ENCODE assay signal across 21 mouse cellular contexts in genomic region chr10:19471349-19472040, GRCm38 (mm10).
DNase-seq lines count a peak whose midpoint lies in the region; ATAC-seq and TF ChIP-seq lines count a peak whose summit lies in the region.
"Had no signal": no experiment of that assay in that cellular context is flagged by ENCODE, and none has a peak within 500 bp of the region (broad histone marks: within the 10 kb centered on the region; RNA-seq: fewer than 3 reads in every experiment).

No protein-coding gene starts in this region.

- H3K27ac ChIP-seq in heart, postnatal 0 days (ENCODE audit: low read depth), result 0 out of 2 replicates have a peak overlapping the region, but pooled peaks have one; percentile 3
- H3K27ac ChIP-seq in heart, adult 2 months, result no peak overlapping the region
- H3K27ac ChIP-seq: embryonic facial prominence, embryonic 10.5 days; heart, embryonic 15.5 days; liver, embryonic 12.5 days; lung, embryonic 15.5 days; neural tube, embryonic 12.5 days; stomach, embryonic 15.5 days had no signal

- H3K9me3 ChIP-seq in heart, postnatal 0 days (replicated peaks; ENCODE audit: control insufficient read depth, low read length), result no peaks in the 10 kb centered on the region
- H3K9me3 ChIP-seq: embryonic facial prominence, embryonic 10.5 days; heart, embryonic 15.5 days; liver, embryonic 12.5 days; lung, embryonic 15.5 days; neural tube, embryonic 12.5 days; stomach, embryonic 15.5 days had no signal

- H3K4me2 ChIP-seq in heart, postnatal 0 days (ENCODE audit: low read depth, low read length), result no peak overlapping the region
- H3K4me2 ChIP-seq: heart, embryonic 15.5 days; liver, embryonic 12.5 days; lung, embryonic 15.5 days; neural tube, embryonic 12.5 days; stomach, embryonic 15.5 days had no signal

- no peak for ATAC-seq in heart, postnatal 0 days (ENCODE audit: insufficient read depth, low read depth)
- ATAC-seq: hindbrain, embryonic 16.5 days; liver, embryonic 12.5 days had no signal

- no peaks in the 10 kb centered on the region for H3K36me3 ChIP-seq in heart, postnatal 0 days (replicated peaks; ENCODE audit: control insufficient read depth, insufficient read depth, low read length)
- no peaks in the 10 kb centered on the region for H3K36me3 ChIP-seq in heart, adult 2 months (ENCODE audit: control insufficient read depth, insufficient read depth, low read length)
- H3K36me3 ChIP-seq: embryonic facial prominence, embryonic 10.5 days; heart, embryonic 15.5 days; liver, embryonic 12.5 days; lung, embryonic 15.5 days; neural tube, embryonic 12.5 days; stomach, embryonic 15.5 days had no signal

- no peak for DNase-seq in heart, postnatal 0 days (ENCODE audit: low spot score)
- no peak for DNase-seq in heart, adult 2 months
- DNase-seq in brain, embryonic 18.5 days (ENCODE audit: low read depth, low spot score), result peak; percentile 73
- peak; percentile 31 for DNase-seq in forelimb bud, embryonic 11.5 days (ENCODE audit: low read depth, low spot score)
- peak; percentile 24 to 44 for DNase-seq in layer of hippocampus, postnatal 36 days
- DNase-seq in frontal cortex, postnatal 36 days (ENCODE audit: low spot score in 2 of 2), result no peak
- DNase-seq in ovary, postnatal 14 days (ENCODE audit: low spot score), result no peak
- DNase-seq: adrenal gland, postnatal 36 days; gastrocnemius, postnatal 10 days; kidney, adult 11 months; kidney, postnatal 10 days; right cerebral cortex, postnatal 4 days; thymus, postnatal 36 days had no signal

- H3K4me1 ChIP-seq in heart, postnatal 0 days (ENCODE audit: control insufficient read depth, insufficient read depth), result no peaks in the 10 kb centered on the region
- peaks cover 1% of the 10 kb centered on the region; the same call in 1 of the 2 replicates for H3K4me1 ChIP-seq in heart, adult 2 months (ENCODE audit: control insufficient read depth, insufficient read depth, low read length)
- H3K4me1 ChIP-seq: embryonic facial prominence, embryonic 10.5 days; heart, embryonic 15.5 days; liver, embryonic 12.5 days; lung, embryonic 15.5 days; neural tube, embryonic 12.5 days; stomach, embryonic 15.5 days had no signal

- no peak for TF ChIP-seq POLR2A in heart, adult 2 months (IDR thresholded peaks at IDR 0.05; ENCODE audit: insufficient read depth, low read depth, low read length)

- no peak overlapping the region for H3K4me3 ChIP-seq in heart, postnatal 0 days (ENCODE audit: low read depth, low read length)
- no peak overlapping the region for H3K4me3 ChIP-seq in heart, adult 2 months
- H3K4me3 ChIP-seq: embryonic facial prominence, embryonic 10.5 days; erythroblast, embryonic 14.5 days; heart, embryonic 15.5 days; liver, embryonic 12.5 days; lung, embryonic 15.5 days; neural tube, embryonic 12.5 days; stomach, embryonic 15.5 days had no signal

- intact Hi-C loops in heart, adult 2 months (cut with DNase I), result no loop called here

- H3K9ac ChIP-seq in heart, postnatal 0 days (replicated peaks; ENCODE audit: low read depth, low read length), result no peak overlapping the region
- no peak overlapping the region for H3K9ac ChIP-seq in heart, adult 2 months (ENCODE audit: low read depth, low read length)
- H3K9ac ChIP-seq: heart, embryonic 15.5 days; liver, embryonic 12.5 days; lung, embryonic 15.5 days; neural tube, embryonic 12.5 days; stomach, embryonic 15.5 days had no signal

- no peaks in the 10 kb centered on the region for H3K79me2 ChIP-seq in heart, adult 2 months (replicated peaks; ENCODE audit: control insufficient read depth, insufficient read depth, low read length)

- WGBS in heart, postnatal 0 days, result 68% methylated on average over 9 of the region's 9 CpGs
- 70% methylated on average over 9 of the region's 9 CpGs for WGBS in heart, adult 2 months

- no peaks in the 10 kb centered on the region for H3K27me3 ChIP-seq in heart, postnatal 0 days (ENCODE audit: control insufficient read depth, insufficient read depth, low read length)
- H3K27me3 ChIP-seq in heart, adult 2 months (ENCODE audit: control insufficient read depth, insufficient read depth, low read length), result no peaks in the 10 kb centered on the region
- H3K27me3 ChIP-seq: heart, embryonic 15.5 days; liver, embryonic 12.5 days; lung, embryonic 15.5 days; stomach, embryonic 15.5 days had no signal

- no peak for TF ChIP-seq CTCF in heart, postnatal 0 days (IDR thresholded peaks at IDR 0.05; ENCODE audit: low read depth)
- TF ChIP-seq CTCF in heart, adult 2 months (IDR thresholded peaks at IDR 0.05), result no peak

- no peak for TF ChIP-seq EP300 in heart, postnatal 0 days (IDR thresholded peaks at IDR 0.05; ENCODE audit: low read depth)
- no peak for TF ChIP-seq EP300 in heart, adult 2 months (IDR thresholded peaks at IDR 0.05; ENCODE audit: insufficient read depth, low read depth, low read length)

Comparison
In these comparisons a context has a peak if more than half of its experiments do, and no peak if none do; other contexts are left out.
1. DNase-seq: peak in brain, embryonic 18.5 days (single experiment), forelimb bud, embryonic 11.5 days (single experiment) and layer of hippocampus, postnatal 36 days (2 of 2); none in heart, postnatal 0 days (single experiment), heart, adult 2 months (0 of 2), frontal cortex, postnatal 36 days (0 of 2) and ovary, postnatal 14 days (single experiment).